Mouse (Mus musculus): Measurements from ENCODE around the gene Olfr1009.
"Not testable (repeated sequence)": the region's sequence is repeated elsewhere in the genome, so short reads cannot be mapped to it uniquely, and the experiment has no call there.

The Olfr1009 gene

DNA sequence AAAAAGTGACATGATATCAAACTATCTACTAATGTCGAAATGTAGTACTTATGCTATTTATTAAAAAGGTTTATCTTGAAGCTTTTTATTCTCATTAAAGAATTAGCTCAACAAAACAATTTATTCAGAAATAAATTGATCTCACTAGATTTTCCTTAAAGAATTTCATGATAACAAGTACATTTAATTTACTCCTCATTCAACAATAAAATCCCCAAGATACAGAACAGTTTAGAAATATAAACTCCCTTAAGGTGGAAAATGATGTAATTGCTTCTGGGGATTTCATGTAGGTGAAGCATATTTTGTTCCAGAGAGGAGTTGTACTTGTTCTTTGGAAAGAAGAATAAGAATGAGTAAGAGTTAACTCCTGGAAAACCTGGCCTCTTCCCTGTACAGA lies at the start of gene Olfr1009:
Olfr1009 (plus strand) TSS at position 301 of the 400 bp plus-strand sequence.
- no peak for DNase-seq (ENCODE audit: low spot score in 2 of 2)

DNA sequence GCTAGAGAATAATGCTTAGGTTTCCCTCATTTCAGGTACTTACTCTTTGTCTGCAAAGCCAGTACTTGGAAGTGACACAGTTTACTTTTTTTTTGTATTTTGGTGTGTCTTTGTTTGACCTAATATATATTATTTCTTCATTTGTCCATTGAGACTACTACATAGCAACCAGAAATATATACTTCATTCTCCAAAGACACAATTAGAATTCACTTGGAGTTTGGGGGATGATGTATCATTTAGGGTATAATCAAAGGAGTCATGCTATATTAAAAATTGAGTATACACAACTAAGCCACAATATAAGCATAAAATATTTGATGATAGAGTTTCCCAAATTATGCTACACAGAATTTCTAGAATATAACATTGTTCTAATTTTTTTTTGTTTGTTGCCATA lies 36.6 kb upstream of the Olfr1009 start, which contains the start of gene Olfr1006:
Olfr1006 (minus strand) TSS at position 101 of the 400 bp plus-strand sequence.
- no peak for DNase-seq (ENCODE audit: low spot score in 2 of 2)

DNA sequence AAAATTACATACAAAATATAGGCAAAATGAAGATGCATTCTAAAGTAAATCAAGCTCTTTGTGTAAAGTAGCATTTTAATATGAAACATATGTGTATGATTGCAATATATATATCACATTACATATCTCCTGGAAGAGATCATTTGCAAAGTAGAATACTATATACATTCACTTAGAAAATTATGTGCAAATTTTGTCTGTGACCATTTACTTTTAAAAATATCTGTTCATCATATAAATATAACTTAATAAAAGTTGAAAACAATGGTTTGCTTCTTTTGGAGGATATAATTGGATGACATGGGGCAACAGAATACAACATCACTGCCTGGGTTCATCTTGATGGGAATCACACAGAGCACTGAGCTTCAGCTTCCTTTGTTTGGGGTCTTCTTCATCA lies 26.1 kb upstream of the Olfr1009 start, which contains the start of gene Olfr1008:
Olfr1008 (plus strand) TSS at position 301 of the 400 bp plus-strand sequence.
- no peak for DNase-seq (ENCODE audit: low spot score in 2 of 2)

GRCm38 (mm10) chr2:85710680-85711079 lies 4.5 kb upstream of the Olfr1009 start:
- not testable (repeated sequence) for DNase-seq (ENCODE audit: low spot score in 2 of 2)

GRCm38 (mm10) chr2:85711159-85711558 lies 4.1 kb upstream of the Olfr1009 start:
- no peak for DNase-seq (ENCODE audit: low spot score in 2 of 2)

- DNase-seq (ENCODE audit: low spot score in 2 of 2): no peak
Measured at GRCm38 (mm10) chr2:85725793-85726192, 10.6 kb downstream of the Olfr1009 start.

GRCm38 (mm10) chr2:85753822-85754221 lies 38.6 kb downstream of the Olfr1009 start:
- no peak for DNase-seq (ENCODE audit: low spot score in 2 of 2)

GRCm38 (mm10) chr2:85762666-85763065 lies 47.4 kb downstream of the Olfr1009 start, which contains the start of gene Olfr1012:
Olfr1012 (minus strand) TSS chr2:85762766.
- DNase-seq (ENCODE audit: low spot score in 2 of 2): no peak

- no peak for DNase-seq (ENCODE audit: low spot score in 2 of 2)
Measured at GRCm38 (mm10) chr2:85766798-85767197, 51.6 kb downstream of the Olfr1009 start, which contains the start of gene Olfr1013. Olfr1013 (plus strand) TSS chr2:85767098.

DNA sequence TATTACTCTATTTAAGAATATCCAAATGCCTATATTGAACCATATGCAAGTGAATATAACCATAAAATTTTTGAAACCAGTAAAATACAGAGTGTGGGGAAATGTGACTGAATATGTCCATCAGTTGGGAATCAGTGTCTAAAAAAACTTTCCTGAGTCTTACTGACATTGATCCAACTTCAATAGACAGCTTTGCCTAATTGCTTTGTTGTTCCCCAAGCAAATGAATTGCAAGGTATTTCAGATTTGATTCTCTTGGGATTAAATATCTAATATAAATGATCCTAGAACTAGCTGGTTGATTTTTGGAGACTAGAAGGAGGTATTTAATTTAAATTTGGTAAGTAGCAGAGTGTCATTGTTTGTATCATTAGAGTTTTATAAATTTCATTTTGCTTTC lies 57.2 kb downstream of the Olfr1009 start, which contains the start of gene Olfr1014:
Olfr1014 (plus strand) TSS at position 301 of the 400 bp plus-strand sequence.
- no peak for DNase-seq (ENCODE audit: low spot score in 2 of 2)
